Mouse (Mus musculus): ENCODE data around the gene Gmip.

- TF ChIP-seq GATA1 (IDR thresholded peaks at IDR 0.05; ENCODE audit: borderline replicate concordance, low read length): no peak
- TF ChIP-seq FLI1 (IDR thresholded peaks at IDR 0.05; ENCODE audit: low read length): no peak
Observed at GRCm38 (mm10) chr8:69870003-69870765, 61.7 kb downstream of the Gmip start.

All from megakaryocyte, embryonic 14.5 days (primary cell).